Mouse (Mus musculus) embryonic facial prominence, embryonic 15.5 days (tissue): ENCODE data around the gene Nid2. TPM values are rescaled to one million over a fixed set of nuclear protein-coding genes. Genes with fewer than 3 reads are reported as not detected.

Experiments used
- ATAC-seq: fragments of 200-750 bp; cut with Nextera tagmentation; 2 replicates; pipeline ENCODE4 v1.8.0; 2017; ENCODE audit warnings: low read depth, moderate TSS enrichment; ENCODE audit not compliant: insufficient number of reproducible peaks, low FRiP score, low TSS enrichment
- H3K27ac ChIP-seq: fragments of 300-500 bp; sonication (generic); replicated peaks from 2 replicates; pipeline ENCODE4 v1.5.1; 2015; ENCODE audit warnings: mild to moderate bottlenecking, inconsistent platforms
- H3K27me3 ChIP-seq: fragments of 300-500 bp; sonication (generic); 2 replicates; pipeline ENCODE4 v1.6.1; 2015; ENCODE audit warnings: inconsistent platforms
- H3K36me3 ChIP-seq: fragments of 300-500 bp; sonication (generic); 2 replicates; pipeline ENCODE4 v1.6.1; 2015; ENCODE audit warnings: mild to moderate bottlenecking, inconsistent platforms
- H3K4me1 ChIP-seq: fragments of 300-500 bp; sonication (generic); 2 replicates; pipeline ENCODE4 v1.6.1; 2015; ENCODE audit warnings: inconsistent platforms
- H3K4me2 ChIP-seq: fragments of 300-500 bp; sonication (generic); replicated peaks from 2 replicates; pipeline ENCODE4 v1.6.1; 2015; ENCODE audit warnings: mild to moderate bottlenecking, inconsistent platforms
- H3K4me3 ChIP-seq: fragments of 300-500 bp; sonication (generic); replicated peaks from 2 replicates; pipeline ENCODE4 v1.5.1; 2015; ENCODE audit warnings: mild to moderate bottlenecking, inconsistent platforms
- H3K9ac ChIP-seq: fragments of 300-500 bp; sonication (generic); 2 replicates; pipeline ENCODE4 v1.6.1; 2015; ENCODE audit warnings: inconsistent platforms
- H3K9me3 ChIP-seq: fragments of 300-500 bp; sonication (generic); replicated peaks from 2 replicates; pipeline ENCODE4 v1.6.1; 2016; ENCODE audit warnings: inconsistent platforms
- WGBS: fragments of 180-500 bp; shearing (Covaris S2); methylation state at CpG from one replicate; pipeline ENCODE4 v1.1.7; 2015; 5-methylcytosine and 5-hydroxymethylcytosine counted together
- polyA plus RNA-seq: library from polyadenylated mRNA; unstranded; fragments of >200 nt; fragmentation: Nextera tagmentation; extraction: Ambion mirVana; gene quantifications from 2 replicates; pipeline ENCODE4 v1.2.1, GENCODE M21; 2015

The Nid2 gene
- 86.7 and 91.3 TPM in 2 replicates for polyA plus RNA-seq

DNA sequence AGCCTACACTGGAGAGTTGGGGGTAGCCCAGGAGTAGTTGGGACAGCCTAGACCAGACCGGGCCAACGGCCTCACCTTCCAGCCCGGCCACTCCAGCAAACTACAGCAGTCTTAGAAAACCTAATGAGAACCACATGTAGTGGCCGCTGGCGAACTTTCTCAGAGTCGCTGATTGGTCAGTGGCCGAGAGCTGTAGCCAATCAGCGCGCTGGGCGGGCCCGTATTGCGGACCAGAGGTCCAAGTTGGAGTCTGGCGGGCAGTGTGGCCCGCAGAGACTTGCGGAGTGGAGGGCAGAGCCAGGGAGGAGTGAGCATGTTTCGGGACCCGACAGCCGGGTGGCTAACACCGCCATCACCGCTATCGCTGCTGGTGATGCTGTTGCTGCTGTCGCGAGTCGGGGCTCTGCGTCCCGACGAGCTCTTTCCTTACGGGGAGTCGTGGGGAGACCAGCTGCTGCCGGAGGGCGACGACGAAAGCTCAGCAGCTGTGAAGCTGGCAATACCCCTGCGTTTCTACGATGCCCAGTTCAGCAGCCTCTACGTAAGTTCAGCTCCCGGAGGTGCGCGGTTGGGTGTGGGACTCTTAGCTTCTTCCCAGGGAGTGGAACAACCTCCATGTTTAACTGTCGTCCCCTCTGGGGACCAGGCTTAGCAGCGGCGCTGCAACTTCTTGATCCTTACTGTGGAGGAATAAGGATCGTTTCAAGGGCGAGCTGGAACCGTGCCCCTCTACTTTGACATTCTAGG is at the start of gene Nid2:
Gene Nid2, plus strand, starts transcription at position 241 of the 747 bp plus-strand sequence.
- Histone ChIP-seq H3K9me3 (no peaks in the 10 kb centered on the region), H3K27ac (peak within 1 kb of the TSS; percentile 82), H3K4me1 (peaks cover 19% of the 10 kb centered on the region), H3K9ac (peak within 1 kb of the TSS; percentile 42; the same call in 1 of the 2 replicates), H3K4me2 (peak within 1 kb of the TSS; percentile 71), H3K27me3 (peaks cover 3% of the 10 kb centered on the region; the same call in 1 of the 2 replicates), H3K4me3 (peak within 1 kb of the TSS; percentile 67), H3K36me3 (no peaks in the 10 kb centered on the region)
- WGBS = under 1% methylated on average over 45 of the region's 45 CpGs
- ATAC-seq = peak; percentile 94

DNA sequence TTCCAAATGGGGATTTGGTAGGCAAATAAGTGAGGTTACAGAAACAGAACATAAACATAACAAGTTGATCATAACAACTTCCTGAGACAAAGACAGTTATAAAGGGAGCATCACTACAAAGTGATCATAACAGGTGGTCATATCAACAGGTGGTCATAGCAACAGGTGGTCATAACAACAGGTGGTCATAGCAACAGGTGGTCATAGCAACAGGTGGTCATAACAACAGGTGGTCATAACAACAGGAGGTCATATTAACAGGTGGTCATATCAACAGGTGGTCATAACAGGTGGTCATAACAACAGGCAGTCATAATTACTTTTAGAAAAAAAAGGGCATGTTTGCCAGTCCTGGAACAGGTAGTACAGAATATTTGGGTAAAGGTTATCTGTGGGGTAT is 49.5 kb upstream of the Nid2 start:
- H3K27me3 ChIP-seq = no peaks in the 10 kb centered on the region
- peaks cover 5% of the 10 kb centered on the region; the same call in 1 of the 2 replicates for H3K4me1 ChIP-seq
- no peak overlapping the region for H3K9ac ChIP-seq
- H3K4me2 ChIP-seq = no peak overlapping the region
- H3K9me3 ChIP-seq = no peaks in the 10 kb centered on the region
- no peak for ATAC-seq
- H3K27ac ChIP-seq = no peak overlapping the region
- no peak overlapping the region for H3K4me3 ChIP-seq
- no peaks in the 10 kb centered on the region for H3K36me3 ChIP-seq

GRCm38 (mm10) chr14:19705649-19706048 is 45.4 kb upstream of the Nid2 start:
- no peak overlapping the region for H3K27ac ChIP-seq
- H3K4me3 ChIP-seq = no peak overlapping the region
- H3K4me1 ChIP-seq = peaks cover 26% of the 10 kb centered on the region
- no peak for ATAC-seq
- WGBS = 11% methylated on average over 16 of the region's 16 CpGs
- no peak overlapping the region for H3K9ac ChIP-seq
- 0 out of 2 replicates have a peak overlapping the region, but pooled peaks have one; percentile 25 for H3K4me2 ChIP-seq
- no peaks in the 10 kb centered on the region for H3K9me3 ChIP-seq
- H3K36me3 ChIP-seq = no peaks in the 10 kb centered on the region
- no peaks in the 10 kb centered on the region; the same call in 1 of the 2 replicates for H3K27me3 ChIP-seq

GRCm38 (mm10) chr14:19706454-19706853 is 44.6 kb upstream of the Nid2 start:
- Histone ChIP-seq H3K36me3 (no peaks in the 10 kb centered on the region), H3K9me3 (no peaks in the 10 kb centered on the region), H3K9ac (no peak overlapping the region), H3K4me2 (no peak overlapping the region), H3K4me1 (peaks cover 26% of the 10 kb centered on the region), H3K4me3 (no peak overlapping the region), H3K27ac (peak overlapping the region; percentile 56; the same call in 1 of the 2 replicates), H3K27me3 (no peaks in the 10 kb centered on the region; the same call in 1 of the 2 replicates)
- 0 out of 2 replicates have a peak, but pooled peaks have one; percentile 54 for ATAC-seq
- 1% methylated on average over 5 of the region's 5 CpGs for WGBS

GRCm38 (mm10) chr14:19706997-19707396 is 44.1 kb upstream of the Nid2 start:
- WGBS = 24% methylated on average over 2 of the region's 2 CpGs
- no peak overlapping the region for H3K9ac ChIP-seq
- H3K9me3 ChIP-seq = no peaks in the 10 kb centered on the region
- H3K27me3 ChIP-seq = no peaks in the 10 kb centered on the region; the same call in 1 of the 2 replicates
- no peaks in the 10 kb centered on the region for H3K36me3 ChIP-seq
- peak overlapping the region; percentile 56 for H3K27ac ChIP-seq
- H3K4me3 ChIP-seq = no peak overlapping the region
- H3K4me2 ChIP-seq = no peak overlapping the region
- peak; percentile 77 for ATAC-seq
- peaks cover 26% of the 10 kb centered on the region for H3K4me1 ChIP-seq

- no peaks in the 10 kb centered on the region; the same call in 1 of the 2 replicates for H3K27me3 ChIP-seq
- 0 out of 2 replicates have a peak overlapping the region, but pooled peaks have one; percentile 23 for H3K27ac ChIP-seq
- no peak overlapping the region for H3K4me2 ChIP-seq
- H3K4me1 ChIP-seq = peaks cover 29% of the 10 kb centered on the region
- 57% methylated on average over 11 of the region's 11 CpGs for WGBS
- no peaks in the 10 kb centered on the region for H3K36me3 ChIP-seq
- no peak for ATAC-seq
- H3K4me3 ChIP-seq = no peak overlapping the region
- no peaks in the 10 kb centered on the region for H3K9me3 ChIP-seq
- no peak overlapping the region for H3K9ac ChIP-seq
These were observed 43.2 kb upstream of the Nid2 start for GRCm38 (mm10) chr14:19707721-19708507.

- ATAC-seq = no peak
These were observed 41.9 kb upstream of the Nid2 start for GRCm38 (mm10) chr14:19709161-19709560.

GRCm38 (mm10) chr14:19711771-19712170 is 39.3 kb upstream of the Nid2 start:
- H3K9me3 ChIP-seq = no peaks in the 10 kb centered on the region
- 35% methylated on average over 1 of the region's 1 CpGs for WGBS
- ATAC-seq = no peak
- no peaks in the 10 kb centered on the region for H3K36me3 ChIP-seq
- H3K27ac ChIP-seq = no peak overlapping the region
- H3K4me1 ChIP-seq = peaks cover 22% of the 10 kb centered on the region
- H3K4me2 ChIP-seq = no peak overlapping the region
- no peaks in the 10 kb centered on the region; the same call in 1 of the 2 replicates for H3K27me3 ChIP-seq
- no peak overlapping the region for H3K9ac ChIP-seq
- H3K4me3 ChIP-seq = no peak overlapping the region

More at GRCm38 (mm10) chr14:19709161-19709560, 41.9 kb upstream of the Nid2 start:
- H3K9ac ChIP-seq = no peak overlapping the region
- no peaks in the 10 kb centered on the region; the same call in 1 of the 2 replicates for H3K27me3 ChIP-seq
- no peak overlapping the region for H3K4me2 ChIP-seq
- H3K4me1 ChIP-seq = peaks cover 29% of the 10 kb centered on the region
- WGBS = 27% methylated on average over 9 of the region's 9 CpGs
- H3K27ac ChIP-seq = no peak overlapping the region
- no peak overlapping the region for H3K4me3 ChIP-seq
- H3K36me3 ChIP-seq = no peaks in the 10 kb centered on the region
- no peaks in the 10 kb centered on the region for H3K9me3 ChIP-seq

GRCm38 (mm10) chr14:19713067-19713466 is 38.0 kb upstream of the Nid2 start:
- Histone ChIP-seq H3K36me3 (no peaks in the 10 kb centered on the region), H3K27ac (no peak overlapping the region), H3K4me3 (no peak overlapping the region), H3K9me3 (no peaks in the 10 kb centered on the region), H3K4me1 (peaks cover 12% of the 10 kb centered on the region), H3K4me2 (no peak overlapping the region), H3K9ac (no peak overlapping the region), H3K27me3 (no peaks in the 10 kb centered on the region; the same call in 1 of the 2 replicates)
- WGBS = 51% methylated on average over 3 of the region's 3 CpGs
- ATAC-seq = no peak

GRCm38 (mm10) chr14:19719077-19719476 is 32.0 kb upstream of the Nid2 start:
- Histone ChIP-seq H3K4me1 (no peaks in the 10 kb centered on the region), H3K27ac (no peak overlapping the region), H3K9me3 (no peaks in the 10 kb centered on the region), H3K36me3 (no peaks in the 10 kb centered on the region), H3K27me3 (no peaks in the 10 kb centered on the region), H3K9ac (no peak overlapping the region), H3K4me2 (no peak overlapping the region), H3K4me3 (no peak overlapping the region)
- 41% methylated on average over 3 of the region's 3 CpGs for WGBS
- ATAC-seq = no peak

GRCm38 (mm10) chr14:19720044-19720611 is 30.9 kb upstream of the Nid2 start:
- no peaks in the 10 kb centered on the region for H3K4me1 ChIP-seq
- no peak overlapping the region for H3K27ac ChIP-seq
- H3K4me2 ChIP-seq = no peak overlapping the region
- H3K27me3 ChIP-seq = no peaks in the 10 kb centered on the region
- H3K36me3 ChIP-seq = no peaks in the 10 kb centered on the region
- H3K9ac ChIP-seq = no peak overlapping the region
- 45% methylated on average over 2 of the region's 2 CpGs for WGBS
- H3K4me3 ChIP-seq = no peak overlapping the region
- no peak for ATAC-seq
- no peaks in the 10 kb centered on the region for H3K9me3 ChIP-seq
